Mouse (Mus musculus): ENCODE results near the gene Ncbp3.

Gene Ncbp3

DNA sequence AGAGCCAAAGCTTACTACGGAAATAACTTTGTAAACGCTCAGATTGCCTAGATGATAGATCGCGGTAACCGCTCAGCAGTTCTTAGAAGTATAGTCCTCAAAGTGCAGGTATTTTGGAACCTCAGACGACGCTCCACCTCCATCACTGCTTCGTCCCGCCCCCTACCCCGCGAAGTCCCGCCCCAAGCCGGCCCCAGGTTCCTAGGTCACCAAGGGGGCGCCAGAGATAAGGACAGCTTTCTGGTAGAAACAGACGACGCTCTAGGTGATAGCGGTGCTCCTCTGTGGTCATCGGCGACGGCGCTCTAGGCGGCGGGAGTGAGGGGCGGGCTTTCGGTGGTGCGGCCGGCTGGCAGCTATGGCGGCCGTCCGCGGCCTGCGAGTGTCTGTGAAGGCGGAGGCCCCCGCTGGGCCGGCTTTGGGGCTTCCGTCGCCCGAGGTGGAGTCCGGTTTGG, at the start of gene Ncbp3:
Ncbp3 (plus strand) TSS at position 242 of the 455 bp plus-strand sequence.
- DNase-seq (ENCODE audit: low read depth, low spot score): peak; percentile 93

DNA sequence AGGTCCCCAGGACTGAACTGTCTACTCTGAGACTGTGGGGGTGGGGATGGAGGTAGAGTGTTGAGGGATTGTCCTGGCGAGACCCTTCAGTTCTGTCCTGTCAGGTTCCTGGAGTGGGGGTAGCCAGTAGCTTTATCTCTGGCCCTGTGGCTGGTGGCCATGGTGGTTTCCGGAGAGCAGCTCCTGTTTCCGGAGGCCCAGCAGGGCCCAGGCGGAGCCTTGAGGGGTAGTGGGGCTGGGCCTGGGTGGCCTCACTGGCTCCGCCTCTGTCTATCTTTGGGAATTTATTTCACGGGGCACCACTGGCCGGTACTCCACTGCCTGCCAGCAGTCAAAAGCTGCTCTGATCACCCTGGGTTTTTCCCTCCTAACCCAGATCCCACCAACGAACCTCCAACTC, 48.8 kb upstream of the Ncbp3 start, which contains the start of gene P2rx1:
P2rx1 (plus strand) TSS at position 333 of the 400 bp plus-strand sequence.
- no peak for DNase-seq (ENCODE audit: low read depth, low spot score)

DNA sequence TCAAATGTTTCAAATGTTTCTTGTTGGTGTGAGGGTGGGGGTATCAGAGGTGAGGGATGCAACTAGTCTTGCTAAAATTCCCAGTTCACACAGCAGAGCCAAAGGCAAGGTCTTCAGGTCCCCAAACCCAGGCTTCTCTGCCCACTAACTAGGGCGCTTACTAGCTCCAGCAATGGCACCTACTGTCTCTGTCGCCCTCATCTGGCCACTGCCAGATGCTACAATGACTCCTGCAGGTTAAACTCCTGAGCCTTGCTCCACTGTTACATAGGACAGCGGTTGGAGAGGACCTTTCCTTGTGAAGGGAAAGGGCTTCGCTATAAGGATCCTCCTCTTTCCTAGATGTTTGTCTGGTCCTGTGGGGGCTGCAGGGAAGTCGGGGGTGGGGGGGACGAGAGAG, 46.6 kb upstream of the Ncbp3 start:
- DNase-seq (ENCODE audit: low read depth, low spot score): peak; percentile 71

DNA sequence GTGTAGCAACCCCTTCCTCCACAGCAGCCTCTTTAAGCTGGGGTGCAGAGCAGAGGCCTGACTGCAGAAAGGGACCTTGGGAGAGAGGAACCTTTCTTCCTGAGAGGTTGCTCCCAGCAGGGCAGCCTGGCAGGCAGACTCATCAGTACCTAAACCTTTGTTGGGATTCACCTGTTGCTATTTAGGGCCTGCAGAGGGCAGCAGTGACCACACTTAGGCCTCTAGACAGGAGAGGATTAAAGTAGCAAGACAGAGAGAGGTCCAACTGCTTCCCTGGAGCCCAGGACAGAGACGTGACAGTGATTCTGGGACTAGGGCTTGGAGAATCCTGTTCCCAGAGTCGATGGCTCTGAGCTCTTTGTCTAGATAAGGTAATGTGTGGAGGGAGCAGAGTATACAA, 41.2 kb upstream of the Ncbp3 start:
- DNase-seq (ENCODE audit: low read depth, low spot score): peak; percentile 81

DNA sequence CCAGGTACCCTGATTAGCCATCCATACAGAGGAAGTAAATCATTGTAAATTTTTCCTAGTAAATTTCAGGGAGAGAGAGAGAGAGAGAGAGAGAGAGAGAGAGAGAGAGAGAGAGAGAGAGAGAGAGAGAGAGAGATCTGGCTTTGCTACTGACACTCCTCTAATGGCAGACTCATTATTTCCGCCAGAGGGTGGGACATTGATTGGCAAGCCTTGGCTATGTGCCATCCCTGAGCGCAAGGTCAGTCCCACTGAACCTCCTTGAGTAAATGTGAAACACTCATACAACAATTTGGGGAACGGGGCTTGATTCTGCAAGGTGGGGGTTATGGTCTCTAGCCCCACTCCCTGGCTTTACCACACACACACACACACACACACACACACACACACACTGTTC, 40.5 kb upstream of the Ncbp3 start:
- DNase-seq (ENCODE audit: low read depth, low spot score): no peak

DNA sequence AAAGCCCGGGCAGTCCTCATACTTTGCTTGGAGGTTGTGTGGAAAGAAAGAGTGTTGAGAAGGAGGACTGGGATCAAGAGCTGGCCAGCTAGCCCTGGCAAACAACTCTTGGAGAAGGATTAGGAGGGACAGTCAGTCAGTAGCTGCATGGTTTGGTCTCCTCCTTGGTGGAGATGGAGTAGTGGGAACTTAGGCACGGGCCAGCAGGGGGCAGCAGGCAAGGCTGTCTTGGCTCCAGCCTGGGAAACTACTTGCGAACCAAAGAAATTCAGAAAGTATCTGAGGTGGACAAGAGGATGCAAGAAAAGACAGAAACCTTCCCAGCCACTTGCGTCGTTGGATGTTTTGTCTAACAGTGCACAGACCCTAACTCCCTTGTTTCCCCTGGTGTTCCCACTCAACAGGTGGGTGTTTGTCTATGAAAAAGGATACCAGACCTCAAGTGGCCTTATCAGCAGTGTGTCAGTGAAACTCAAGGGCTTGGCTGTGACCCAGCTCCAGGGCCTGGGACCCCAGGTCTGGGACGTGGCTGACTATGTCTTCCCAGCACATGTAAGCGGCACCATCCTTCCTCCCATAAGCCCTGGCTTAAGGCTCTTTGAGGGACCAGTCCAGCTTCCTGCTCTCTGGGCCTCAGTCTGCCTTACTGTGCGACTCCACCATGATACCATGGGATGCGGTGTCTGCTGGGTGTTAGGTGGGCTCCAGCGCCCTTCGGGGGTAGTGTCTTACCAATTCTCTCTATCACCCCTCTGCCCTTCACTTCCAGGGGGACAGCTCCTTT, 39.7 kb upstream of the Ncbp3 start:
- DNase-seq (ENCODE audit: low read depth, low spot score): peak; percentile 56

DNA sequence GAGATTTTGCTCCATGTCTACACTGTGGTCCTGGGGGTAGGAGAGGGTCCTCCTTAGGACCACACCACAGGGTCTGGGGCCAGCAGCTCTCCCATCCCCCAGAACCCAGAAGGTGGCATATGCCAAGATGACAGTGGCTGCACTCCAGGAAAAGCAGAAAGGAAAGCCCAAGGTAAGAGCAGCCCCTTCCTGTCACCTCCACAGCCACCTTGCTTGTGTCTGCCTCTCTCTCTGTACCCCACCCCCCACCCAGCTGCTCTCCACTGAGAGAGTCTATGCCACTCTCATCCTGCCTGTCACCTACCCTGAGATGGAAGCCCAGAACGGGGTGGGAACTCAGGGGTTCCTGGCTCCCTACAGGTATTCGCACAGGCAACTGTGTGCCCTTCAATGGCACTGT, 38.8 kb upstream of the Ncbp3 start:
- no peak for DNase-seq (ENCODE audit: low read depth, low spot score)

DNA sequence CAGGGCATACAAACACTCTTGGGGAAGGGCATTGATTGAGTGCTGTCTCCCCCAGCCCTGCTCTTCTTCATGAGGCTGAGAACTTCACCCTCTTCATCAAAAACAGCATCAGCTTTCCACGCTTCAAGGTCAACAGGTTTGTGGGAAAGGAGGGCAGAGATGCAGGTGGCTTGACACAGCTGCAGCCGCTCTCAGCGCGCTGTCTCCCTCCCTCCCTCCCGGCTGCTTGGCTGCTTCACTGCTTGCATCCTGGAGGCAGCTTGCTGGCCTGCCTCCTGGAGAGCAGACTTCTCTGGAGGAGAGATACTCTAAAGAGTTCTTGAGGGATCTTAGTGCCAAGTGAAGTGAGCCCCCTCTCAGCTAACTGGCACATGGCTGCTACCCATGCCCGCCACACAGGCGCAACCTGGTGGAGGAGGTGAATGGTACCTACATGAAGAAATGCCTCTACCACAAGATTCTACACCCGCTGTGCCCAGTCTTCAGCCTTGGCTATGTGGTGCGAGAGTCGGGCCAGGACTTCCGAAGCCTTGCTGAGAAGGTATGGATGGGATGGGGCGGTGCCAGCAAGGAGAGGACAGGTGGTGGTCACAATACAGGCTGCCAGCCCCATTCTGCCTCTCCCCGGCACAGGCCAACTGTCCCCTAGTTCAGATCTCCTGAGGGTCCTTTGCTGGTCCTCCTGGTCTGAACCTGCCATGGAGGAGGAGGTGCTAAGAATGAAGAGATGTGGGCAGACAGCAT, 37.9 kb upstream of the Ncbp3 start:
- DNase-seq (ENCODE audit: low read depth, low spot score): no peak

DNA sequence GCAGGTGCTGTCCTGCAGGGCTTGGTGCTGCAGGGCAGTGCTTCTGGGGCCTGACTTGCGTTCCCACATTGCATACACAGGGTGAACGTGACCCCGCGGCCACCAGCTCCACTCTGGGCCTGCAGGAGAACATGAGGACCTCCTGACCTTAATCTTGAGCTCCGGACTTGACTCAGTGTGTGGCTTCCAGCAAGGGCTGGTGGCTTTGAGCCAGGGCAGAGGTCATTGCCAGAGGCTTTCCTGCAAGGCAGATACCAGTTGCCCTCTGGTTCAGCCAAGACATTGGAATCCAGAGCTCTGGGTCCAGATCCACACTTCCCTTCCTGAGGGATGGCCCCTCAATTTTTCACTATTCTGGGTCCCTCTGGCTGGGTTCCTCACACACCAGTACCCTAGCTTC, 33.6 kb upstream of the Ncbp3 start:
- no peak for DNase-seq (ENCODE audit: low read depth, low spot score)

DNA sequence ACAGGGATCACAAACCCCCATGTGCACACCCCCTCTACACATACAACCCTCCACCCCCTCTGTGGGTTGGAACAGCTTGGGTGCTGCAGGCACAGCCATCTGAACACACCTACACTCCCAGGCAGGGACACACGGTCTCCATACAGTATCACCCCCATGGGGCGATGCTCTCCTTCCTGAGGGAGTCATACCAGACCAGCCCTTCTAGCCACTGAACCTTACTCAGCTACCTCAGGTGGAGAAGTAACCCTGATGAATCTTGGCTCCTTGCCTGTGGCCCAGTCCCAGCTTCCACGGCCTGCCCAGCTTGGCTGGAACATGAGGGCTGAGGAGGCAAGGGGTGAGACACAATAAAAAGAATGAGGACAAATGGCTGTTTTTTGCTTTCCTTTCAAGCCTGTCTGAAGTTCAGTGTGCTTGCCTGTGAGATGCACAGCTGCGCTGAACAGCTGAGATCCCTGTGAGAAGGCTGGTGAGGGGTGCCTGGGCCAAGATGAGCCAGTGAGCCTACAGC, 32.7 kb upstream of the Ncbp3 start:
- DNase-seq (ENCODE audit: low read depth, low spot score): no peak

DNA sequence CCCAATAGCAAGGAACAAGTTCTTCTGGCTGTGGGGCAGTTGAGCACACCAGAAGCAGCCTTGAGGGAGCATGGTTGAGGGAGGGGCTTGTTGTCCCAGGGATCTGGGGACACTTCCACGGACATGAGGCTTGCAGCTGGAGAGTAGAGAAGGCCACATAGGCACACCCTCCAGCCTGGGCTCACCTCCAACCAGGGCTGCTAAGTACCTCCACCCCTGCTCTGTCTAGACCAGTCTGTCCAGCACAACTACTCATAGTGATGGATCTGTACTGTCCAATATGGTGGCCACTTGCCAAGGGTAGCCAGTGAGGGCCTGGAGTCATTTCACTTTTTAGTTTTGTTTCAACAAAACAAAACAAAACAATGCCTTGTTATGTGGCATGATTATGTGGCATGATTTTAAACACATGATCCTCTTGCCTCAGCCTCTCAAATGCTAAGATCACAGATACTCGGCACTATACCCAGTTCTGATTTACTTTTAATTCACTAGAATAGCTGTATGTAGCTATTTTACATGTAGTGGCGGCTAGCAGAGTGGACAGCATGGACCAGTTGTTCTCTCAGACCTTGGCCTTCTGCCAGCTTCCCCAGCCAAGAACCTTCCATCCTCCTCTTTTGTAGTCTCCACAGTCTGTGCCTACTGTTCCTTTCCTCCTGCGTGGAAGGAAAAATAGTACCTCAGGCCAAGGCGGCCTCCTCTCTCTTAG, 32.0 kb upstream of the Ncbp3 start:
- DNase-seq (ENCODE audit: low read depth, low spot score): no peak

DNA sequence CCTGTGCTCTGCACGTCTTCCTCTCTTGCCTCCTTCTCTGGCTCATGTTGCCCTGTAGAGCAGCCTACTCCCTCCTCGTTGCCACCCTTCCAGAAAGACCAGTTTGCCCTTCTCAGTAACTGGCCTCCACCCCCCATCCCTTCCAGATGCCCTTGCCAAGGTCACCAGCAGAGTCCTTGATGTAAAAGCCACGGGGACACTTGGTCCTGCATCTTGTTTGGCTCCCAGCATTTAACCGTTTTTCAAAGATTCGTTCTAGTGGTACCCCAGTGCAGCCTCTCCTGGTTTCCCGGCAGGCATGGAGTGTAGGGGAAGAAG, 31.5 kb upstream of the Ncbp3 start:
- DNase-seq (ENCODE audit: low read depth, low spot score): no peak

DNA sequence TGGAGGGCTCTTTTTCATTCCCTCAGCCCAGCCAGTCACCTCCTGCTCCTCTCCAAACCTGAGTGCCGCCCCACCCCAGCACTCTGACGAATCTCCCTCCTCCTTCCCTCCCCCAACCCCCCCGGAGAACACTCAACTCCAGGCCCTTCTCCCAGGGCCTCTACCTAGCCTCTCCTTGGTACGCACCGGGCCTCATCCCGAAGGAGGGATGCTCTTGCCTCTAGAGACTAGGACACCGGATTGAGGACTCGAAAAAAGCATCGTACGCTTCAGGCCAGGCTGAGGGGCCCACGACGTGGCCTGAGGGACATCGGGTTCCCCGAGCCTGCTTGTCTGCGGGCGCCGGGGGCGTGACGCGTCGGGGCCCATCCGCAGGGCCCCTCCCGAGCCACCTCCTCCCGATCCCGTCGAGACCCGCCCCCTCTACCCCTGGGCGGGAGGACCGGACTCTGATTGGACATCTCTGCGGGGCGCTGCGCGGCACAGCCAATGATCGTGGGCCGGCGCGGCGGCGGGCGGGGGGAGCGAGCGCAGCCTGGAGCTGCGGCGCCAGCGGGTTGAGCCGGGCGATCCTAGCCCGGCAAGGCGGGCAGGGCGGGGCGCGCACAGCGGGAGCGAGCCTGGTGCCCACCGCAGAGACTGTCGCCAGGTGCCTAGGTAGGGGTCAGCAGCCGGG, 29.0 kb upstream of the Ncbp3 start, which contains the start of gene Camkk1:
Camkk1 (plus strand) TSS at position 538 of the 676 bp plus-strand sequence.
- peak; percentile 93 for DNase-seq (ENCODE audit: low read depth, low spot score)

DNA sequence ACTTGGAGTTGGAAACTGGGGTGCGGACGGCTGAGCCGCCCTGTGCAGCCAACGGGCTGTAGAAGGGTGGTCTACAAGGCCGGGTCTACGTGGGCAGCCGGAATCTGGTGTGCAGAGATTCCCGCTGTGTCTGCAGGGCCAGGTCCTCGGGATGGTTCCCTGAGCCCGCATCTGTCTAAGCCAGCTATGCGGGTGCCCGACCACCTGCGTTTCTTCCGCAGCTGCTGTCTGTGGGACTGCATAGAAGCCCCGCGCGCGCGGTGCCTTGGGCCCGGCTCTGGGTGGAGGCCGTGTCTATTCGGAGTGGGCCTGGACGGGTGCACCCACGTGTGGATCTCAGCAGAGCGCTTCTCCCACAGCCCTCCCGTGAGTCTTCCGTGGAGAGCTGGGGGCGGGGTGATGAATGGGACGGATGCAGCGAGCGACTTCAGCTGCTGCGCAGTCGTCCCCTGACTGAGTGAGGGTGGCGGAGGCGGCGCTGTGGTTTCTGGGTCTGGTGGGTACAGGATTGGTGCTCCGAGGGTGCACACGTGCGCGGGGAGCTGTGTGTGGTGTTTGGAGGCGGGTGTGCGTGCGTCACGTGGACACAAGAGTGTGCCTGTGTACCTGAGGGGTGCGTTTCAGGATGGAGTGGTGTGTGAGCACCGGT, 28.3 kb upstream of the Ncbp3 start:
- peak; percentile 37 for DNase-seq (ENCODE audit: low read depth, low spot score)

DNA sequence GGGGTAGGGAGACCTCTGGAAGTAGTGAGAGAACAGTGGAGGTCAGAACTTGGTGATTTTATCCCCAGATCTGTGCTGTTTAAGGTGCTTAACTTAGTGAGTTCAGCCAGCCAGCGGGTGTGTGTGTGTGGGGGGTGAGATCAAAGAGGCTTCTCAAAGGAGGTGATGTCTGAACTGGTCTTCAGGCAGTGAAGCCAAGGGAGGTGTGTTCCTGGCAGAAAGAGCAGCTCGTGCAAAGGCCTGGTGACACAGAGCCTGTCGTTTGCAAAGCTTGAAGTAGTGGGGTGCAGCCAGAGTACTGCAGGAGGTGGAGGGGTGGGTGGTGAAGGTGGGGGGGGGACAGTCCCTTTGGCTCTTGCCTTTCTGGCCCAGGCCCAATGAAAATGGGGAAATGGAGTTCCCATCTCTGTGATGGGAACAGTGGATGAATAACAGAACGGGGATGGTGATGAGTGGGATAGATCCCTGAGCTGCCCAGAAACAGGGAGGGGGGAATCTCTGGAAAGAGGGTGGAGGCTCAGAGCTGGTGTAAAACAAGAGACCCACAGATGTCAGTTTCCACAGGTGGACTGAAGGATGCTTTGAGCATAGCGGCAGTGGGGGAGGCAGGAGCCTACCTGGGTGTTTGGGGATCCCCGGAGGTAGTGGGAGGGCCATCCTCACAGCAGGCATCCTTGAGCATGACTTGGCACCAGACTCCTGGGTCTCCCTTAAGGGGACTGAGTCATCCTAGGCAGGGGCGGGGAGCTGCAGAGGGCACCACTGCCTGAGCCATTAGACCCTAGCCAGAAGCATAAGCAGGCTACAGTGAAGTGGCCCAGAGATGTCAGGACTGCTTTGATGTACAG, 26.4 kb upstream of the Ncbp3 start:
- DNase-seq (ENCODE audit: low read depth, low spot score): no peak

DNA sequence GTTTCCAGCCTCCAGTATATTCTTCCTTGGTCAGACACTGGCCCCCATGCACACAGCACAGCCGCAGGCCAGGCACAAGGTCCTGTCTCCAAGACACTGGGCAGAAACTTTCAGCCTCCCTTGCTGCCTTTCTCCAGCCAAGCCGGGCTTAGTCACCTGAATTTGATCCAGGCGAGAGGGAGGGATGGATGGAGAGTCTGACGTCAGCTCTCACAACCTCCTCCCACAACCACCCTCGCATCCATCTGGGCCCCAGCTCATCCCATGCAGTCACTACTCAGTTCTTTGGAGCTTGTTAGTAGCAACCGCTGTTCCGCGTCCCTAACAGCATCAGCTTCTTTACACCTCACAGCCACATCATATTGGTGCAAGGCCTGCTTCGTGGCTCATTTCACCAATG, 24.5 kb upstream of the Ncbp3 start:
- no peak for DNase-seq (ENCODE audit: low read depth, low spot score)

DNA sequence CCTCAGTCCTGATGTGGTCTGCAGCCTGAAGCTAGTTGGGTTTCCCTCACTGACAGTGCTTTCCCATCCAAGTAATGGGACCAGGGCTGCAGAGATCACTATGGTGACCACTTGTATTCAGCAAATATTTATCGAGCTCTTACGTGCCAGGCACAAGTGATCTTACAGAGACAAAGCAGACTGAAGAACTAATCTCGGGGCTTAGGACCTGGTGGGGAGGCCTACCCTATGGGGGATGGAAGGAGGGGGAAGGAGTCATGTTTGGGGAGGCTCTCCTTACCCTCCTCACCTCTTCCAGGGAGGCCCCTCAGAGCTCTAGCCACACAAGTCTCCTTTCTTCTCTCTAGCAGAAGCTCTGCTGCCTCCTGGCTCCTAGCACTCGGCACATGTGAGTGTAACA, 23.8 kb upstream of the Ncbp3 start:
- no peak for DNase-seq (ENCODE audit: low read depth, low spot score)

DNA sequence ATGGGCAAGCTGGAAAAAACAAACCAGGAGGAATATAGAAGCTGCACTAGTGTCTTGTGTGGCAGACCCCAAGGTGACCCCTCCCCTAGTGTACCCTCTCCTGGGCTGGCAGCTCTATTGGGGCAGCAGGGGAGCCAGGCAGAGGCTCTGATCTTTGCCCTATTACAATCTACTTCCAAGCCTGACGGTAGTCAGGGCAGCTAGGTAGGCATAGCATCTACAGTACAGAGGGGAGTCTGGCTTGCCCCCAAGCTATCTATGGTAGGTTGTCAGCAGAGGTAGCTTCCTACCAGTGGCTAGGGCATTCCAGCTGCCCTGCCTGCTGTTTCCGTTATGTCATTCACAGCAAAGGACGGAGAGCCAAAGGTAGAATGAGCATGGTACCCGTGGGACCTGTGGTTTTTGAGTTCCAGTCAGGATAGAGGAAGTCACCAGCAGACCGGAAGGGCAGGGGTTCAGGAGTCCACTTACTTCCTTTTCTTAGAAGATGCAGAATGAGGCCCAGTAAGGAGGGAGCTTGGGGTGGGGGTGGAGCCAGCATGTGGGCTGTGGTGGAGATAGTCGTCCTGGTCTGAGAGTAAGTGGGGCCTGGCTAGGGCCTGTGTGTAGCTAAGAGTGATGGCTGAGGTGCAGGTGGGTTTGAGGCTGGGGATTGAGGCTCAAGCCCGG, 23.2 kb upstream of the Ncbp3 start:
- no peak for DNase-seq (ENCODE audit: low read depth, low spot score)

DNA sequence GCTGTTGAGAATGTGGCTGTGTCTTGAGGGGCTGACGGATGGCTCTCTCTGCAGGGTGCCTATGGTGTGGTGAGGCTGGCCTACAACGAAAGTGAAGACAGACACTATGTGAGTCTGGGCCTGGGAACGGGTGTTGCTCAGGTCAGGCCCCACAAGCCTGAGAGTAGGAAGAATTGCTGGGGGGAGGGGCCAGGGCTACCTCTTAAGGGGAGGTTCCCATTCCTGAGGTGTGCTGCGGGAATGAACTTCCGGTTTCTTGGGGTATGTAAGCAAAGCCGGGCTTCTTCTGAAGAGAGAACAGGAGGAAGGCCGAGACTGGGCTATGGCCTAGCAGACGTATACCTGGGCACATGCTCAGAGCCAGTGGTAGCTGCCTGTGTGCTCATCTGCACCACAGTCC, 20.6 kb upstream of the Ncbp3 start:
- no peak for DNase-seq (ENCODE audit: low read depth, low spot score)
